Mouse (Mus musculus): ENCODE data around the gene Gtse1. TPM values are rescaled to one million over a fixed set of nuclear protein-coding genes. Genes with fewer than 3 reads are reported as not detected.

The Gtse1 gene
- polyA plus RNA-seq, 1 experiment from 2014 or later = 6.4 TPM

Other genes with a start within 250 kb of the Gtse1 start
- gene Ppara, start 124.8 kb upstream of the Gtse1 start, polyA plus RNA-seq (2014; fragmentation: Nextera tagmentation; extraction: Ambion mirVana) = 0.89 and 1.2 TPM in 2 replicates
- gene Cdpf1, start 48.0 kb upstream of the Gtse1 start, polyA plus RNA-seq (2014; fragmentation: Nextera tagmentation; extraction: Ambion mirVana) = 17.9 and 19.4 TPM in 2 replicates
- 0.16 TPM in 1 of 2 replicates, not detected in the other for gene Pkdrej, start 38.0 kb upstream of the Gtse1 start, polyA plus RNA-seq (2014; fragmentation: Nextera tagmentation; extraction: Ambion mirVana)
- 2.8 and 2.9 TPM in 2 replicates for gene Ttc38, start 27.4 kb upstream of the Gtse1 start, polyA plus RNA-seq (2014; fragmentation: Nextera tagmentation; extraction: Ambion mirVana)
- 36.2 and 41.5 TPM in 2 replicates for gene Trmu, start 19.6 kb downstream of the Gtse1 start, polyA plus RNA-seq (2014; fragmentation: Nextera tagmentation; extraction: Ambion mirVana)
- gene Celsr1, start 174.0 kb downstream of the Gtse1 start, polyA plus RNA-seq (2014; fragmentation: Nextera tagmentation; extraction: Ambion mirVana) = 2.9 and 3.5 TPM in 2 replicates
- 29.5 and 31.0 TPM in 2 replicates for gene Gramd4, start 197.9 kb downstream of the Gtse1 start, polyA plus RNA-seq (2014; fragmentation: Nextera tagmentation; extraction: Ambion mirVana)